Mouse (Mus musculus): ENCODE measurements around the gene Rrm1.
"Not testable (repeated sequence)": the region's sequence is repeated elsewhere in the genome, so short reads cannot be mapped to it uniquely, and the experiment has no call there.

Gene Rrm1

DNA sequence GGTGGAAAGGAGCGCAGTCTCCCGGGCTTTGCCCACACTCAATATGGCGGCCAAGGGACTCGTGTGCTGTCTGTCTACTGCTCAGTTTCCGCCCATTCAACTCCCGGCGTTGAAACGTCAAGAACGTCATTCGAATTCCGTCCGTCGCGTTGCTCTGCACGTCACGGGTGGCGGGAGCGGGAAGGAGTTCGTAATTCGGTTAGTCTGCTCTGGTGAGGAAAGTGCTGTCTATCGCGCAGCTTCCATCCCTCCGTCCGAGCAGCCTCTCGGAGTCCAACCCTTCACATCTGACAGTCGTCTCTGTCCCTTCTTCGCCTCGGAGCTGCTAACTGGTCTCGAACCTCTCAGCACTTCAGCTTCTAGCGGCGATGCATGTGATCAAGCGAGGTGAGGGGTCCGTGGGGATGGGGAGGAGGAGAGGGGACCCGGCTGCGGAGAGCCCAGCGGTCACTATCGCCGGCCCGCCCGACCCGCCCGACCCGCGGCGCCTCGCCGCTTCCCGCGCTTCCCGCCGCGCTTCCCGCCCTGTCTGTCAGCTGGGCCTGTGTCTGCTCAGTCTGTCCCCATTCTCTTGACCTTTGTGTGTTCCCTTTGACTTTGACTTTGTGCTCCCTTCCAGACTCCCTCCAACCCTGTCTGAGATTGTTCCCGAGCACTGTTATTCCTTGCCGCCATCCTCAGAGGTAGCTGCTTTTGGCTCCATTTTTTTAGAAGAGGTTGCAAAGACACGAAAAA, at the start of gene Rrm1:
Gene Rrm1, plus strand, starts transcription at position 39 of the 735 bp plus-strand sequence.
- in situ Hi-C loops (cut with MboI): no loop called here

- in situ Hi-C loops (cut with MboI): no loop called here
Measured at GRCm38 (mm10) chr7:102393898-102394297, 47.6 kb upstream of the Rrm1 start.

DNA sequence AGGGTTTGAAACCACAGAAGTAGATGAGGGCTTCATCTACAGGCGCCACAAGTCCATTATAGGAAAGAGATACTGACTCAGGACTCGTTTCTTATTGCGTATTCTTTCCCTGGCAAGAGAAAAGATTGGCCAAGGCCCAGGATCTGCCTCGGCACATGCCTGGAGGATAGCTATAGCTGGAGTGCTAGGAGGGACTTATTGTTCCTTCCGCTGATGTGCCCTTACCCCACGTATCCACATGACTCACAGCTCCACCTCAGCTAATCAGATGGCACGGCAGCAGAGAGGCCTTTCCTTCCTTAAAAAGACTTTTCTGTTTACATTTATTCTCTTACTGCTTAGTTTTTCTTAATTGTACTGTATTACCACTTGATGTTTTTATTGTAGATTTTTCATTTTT, 45.6 kb upstream of the Rrm1 start:
- in situ Hi-C loops (cut with MboI): no loop called here

DNA sequence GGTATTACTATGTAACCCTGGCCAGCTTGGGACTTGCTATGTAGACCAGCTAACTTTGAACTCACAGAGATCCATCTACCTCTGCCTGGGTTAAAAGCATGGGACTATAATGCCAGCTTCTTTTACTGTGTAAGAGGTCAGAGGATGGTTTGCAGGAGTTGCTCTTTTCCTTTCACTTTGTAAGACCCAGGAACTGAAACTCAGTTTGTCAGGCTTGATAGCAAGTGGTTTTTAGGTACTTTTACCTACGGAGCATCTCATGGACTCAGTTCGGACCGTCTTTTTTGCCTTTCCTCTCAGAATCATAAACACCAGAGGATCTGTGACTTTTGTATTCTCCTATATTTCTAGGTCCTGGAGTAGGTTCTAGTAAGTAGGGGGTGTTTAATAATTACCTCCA, 45.2 kb upstream of the Rrm1 start:
- in situ Hi-C loops (cut with MboI): no loop called here

GRCm38 (mm10) chr7:102399180-102399731, 42.2 kb upstream of the Rrm1 start:
- in situ Hi-C loops (cut with MboI): no loop called here

DNA sequence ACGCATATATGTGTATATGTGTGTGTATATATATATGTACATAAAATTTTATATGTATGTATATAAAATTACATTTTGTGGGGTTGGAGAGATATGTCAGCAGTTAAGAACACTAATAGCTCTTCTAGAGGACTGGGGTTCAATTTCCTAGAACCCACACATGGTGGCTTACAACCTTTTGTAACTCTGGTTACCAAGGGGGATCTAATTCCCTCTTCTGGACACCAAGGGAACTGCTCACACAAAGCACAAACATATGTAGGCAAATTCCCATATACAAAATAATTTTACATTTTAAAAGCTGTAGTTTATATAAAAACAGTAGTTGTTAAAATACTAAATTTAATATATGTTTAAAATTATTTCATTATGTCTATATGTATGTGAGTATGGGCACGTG, 37.4 kb upstream of the Rrm1 start:
- in situ Hi-C loops (cut with MboI): no loop called here

DNA sequence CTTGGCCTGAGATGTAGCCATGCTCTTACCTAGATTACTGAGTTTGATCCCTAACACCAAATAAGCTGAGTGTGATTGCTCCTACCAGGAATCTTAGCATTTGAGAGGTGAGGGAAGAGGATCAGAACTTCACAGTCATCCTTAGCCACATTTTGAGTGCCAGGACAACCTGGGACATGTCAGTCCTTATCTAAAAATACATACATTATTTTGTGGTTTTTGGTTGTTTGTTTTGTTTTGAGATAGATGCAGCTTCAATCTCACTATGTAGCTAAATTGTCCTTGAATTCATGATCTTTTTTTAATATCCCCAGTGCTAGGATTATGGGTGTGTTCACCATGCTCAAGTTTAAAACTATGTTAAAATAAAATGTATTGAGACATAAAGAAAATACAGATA, 34.1 kb upstream of the Rrm1 start:
- in situ Hi-C loops (cut with MboI): no loop called here

DNA sequence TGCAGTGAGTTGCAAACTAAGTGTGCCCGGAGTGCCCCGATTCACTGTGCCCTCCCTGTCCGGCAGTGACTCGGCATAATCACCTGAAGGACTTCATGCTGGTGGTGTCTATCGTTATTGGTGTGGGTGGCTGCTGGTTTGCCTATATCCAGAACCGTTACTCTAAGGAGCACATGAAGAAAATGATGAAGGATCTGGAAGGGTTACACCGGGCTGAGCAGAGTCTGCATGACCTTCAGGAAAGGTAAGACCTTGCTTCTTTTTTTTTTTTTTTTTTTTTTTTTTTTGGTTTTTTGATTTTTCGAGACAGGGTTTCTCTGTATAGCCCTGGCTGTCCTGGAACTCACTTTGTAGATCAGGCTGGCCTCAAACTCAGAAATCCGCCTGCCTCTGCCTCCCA, 26.2 kb upstream of the Rrm1 start:
- in situ Hi-C loops (cut with MboI): not testable (repeated sequence)

GRCm38 (mm10) chr7:102415841-102416240, 25.7 kb upstream of the Rrm1 start:
- in situ Hi-C loops (cut with MboI): no loop called here

DNA sequence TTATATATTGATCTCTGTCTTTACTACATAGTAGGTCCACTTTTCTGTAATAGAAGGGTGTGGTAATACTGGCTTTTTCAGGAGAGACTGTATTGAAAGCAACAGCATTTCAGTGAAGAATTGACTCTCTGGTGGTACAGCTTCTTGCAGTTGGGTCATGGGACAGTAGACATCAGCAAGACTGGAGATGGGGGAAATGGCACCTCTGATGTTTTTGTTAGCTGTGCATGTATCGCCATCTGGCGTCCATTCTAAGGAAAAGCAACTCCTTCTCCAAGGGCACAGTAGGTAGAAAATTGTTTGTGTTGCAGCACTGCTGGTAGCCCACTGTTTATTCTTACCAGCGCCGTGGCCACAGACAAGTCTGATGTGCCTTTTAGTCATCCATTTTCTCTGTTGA, 24.1 kb upstream of the Rrm1 start:
- in situ Hi-C loops (cut with MboI): no loop called here

- in situ Hi-C loops (cut with MboI): no loop called here
Measured at GRCm38 (mm10) chr7:102422036-102422435, 19.5 kb upstream of the Rrm1 start.

GRCm38 (mm10) chr7:102425933-102426685, 15.4 kb upstream of the Rrm1 start:
- in situ Hi-C loops (cut with MboI): no loop called here

DNA sequence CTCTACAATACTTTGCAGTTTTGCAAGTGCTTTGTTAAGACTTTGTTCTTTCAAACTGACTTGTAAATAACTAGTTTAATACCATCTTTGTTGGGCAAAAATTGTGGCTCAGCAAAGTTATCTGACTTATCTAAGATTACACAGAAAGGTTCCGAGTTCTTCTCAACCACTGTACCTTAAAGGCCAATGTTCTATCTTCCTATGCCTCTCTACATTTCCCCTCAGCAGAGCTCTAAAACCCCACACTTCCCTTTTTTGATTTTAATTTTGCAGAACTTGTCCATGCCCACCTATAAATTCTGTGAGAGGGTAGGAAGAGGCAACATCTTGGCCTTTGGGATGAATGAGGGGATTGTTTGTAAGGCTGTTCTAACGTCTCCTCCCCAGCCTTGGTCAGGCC, 7.2 kb upstream of the Rrm1 start:
- in situ Hi-C loops (cut with MboI): no loop called here

- in situ Hi-C loops (cut with MboI): no loop called here
Measured at GRCm38 (mm10) chr7:102440822-102441656, 456 bp upstream of the Rrm1 start.

DNA sequence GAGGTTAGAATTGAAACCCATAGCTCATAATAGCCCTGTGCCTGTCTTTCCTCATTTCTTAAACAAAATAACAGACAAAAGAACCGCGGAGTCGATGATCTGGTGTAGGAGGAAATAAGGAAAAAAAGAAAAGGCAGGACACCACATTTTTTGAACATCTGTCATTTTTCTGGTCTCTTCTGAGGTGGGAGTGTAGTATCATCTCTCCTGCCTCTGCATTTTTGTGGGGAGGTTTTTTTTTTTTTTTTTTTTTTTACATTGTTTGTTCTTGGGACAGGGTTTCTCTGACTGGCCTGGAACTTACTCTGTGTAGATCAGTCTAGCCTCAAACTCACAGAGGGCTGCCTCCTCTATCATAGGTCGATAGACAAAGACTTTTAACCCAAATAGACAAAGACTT, 937 bp downstream of the Rrm1 start:
- in situ Hi-C loops (cut with MboI): no loop called here

- in situ Hi-C loops (cut with MboI): no loop called here
Measured at GRCm38 (mm10) chr7:102444301-102444700, 2.8 kb downstream of the Rrm1 start.

- in situ Hi-C loops (cut with MboI): no loop called here
Measured at GRCm38 (mm10) chr7:102446438-102446837, 4.9 kb downstream of the Rrm1 start.

DNA sequence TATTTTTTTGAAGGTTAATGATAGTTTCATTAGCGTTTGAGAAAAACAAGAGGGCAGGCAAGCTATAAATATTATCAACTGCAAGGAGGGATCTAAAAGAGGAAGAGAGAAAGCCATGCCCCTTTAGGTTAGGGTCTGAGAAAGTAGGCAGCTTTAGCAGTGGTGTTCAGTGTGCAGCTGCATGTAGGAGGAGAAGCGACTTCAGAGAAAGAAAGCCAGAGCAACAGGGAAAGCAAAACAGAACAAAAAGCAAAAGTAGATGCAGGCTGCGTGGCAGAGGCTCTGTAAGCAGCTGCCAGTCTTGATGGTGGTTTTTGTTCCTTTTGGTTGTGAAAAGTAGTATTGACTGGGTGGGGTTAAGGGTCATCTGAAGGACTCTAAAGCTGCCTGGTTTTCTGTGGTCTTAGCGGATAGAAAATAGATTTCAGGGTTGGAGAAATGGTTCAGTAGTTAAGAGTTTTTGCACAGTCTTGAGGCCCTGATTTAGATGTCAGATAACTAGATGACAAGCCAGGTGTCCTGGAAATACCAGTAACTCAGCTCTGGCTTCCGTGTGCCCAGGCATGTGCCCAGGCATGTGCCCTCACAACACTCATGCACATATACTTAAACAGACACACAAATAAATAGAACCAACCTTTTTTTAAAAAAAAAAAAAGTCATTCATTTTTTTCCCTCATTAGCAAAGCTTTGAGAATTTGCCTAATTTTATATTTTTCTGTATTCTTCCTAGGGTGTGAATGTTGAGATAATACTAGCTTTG, 17.3 kb downstream of the Rrm1 start:
- in situ Hi-C loops (cut with MboI): no loop called here

GRCm38 (mm10) chr7:102467566-102467965, 26.1 kb downstream of the Rrm1 start:
- in situ Hi-C loops (cut with MboI): no loop called here

GRCm38 (mm10) chr7:102472675-102473074, 31.2 kb downstream of the Rrm1 start:
- in situ Hi-C loops (cut with MboI): no loop called here

DNA sequence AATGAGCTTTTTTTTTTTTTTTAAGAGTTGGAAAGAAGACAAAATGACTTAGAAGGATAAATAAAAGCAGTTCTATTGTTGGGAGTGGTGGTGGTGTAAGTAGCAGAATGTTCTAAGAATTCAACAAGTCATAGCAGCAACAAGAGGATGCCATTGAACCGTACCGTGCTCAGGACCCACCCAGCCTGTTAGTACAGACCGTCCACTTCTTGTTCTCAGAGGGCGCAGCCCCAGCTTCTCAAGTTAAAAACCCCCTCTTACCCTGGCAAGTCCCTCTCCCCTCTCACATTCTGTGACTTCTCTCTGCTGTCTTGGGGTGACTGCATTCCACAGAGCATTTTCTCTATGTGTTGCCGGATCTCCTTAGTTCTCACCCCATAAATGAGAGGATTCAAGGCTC, 35.1 kb downstream of the Rrm1 start:
- in situ Hi-C loops (cut with MboI): no loop called here

DNA sequence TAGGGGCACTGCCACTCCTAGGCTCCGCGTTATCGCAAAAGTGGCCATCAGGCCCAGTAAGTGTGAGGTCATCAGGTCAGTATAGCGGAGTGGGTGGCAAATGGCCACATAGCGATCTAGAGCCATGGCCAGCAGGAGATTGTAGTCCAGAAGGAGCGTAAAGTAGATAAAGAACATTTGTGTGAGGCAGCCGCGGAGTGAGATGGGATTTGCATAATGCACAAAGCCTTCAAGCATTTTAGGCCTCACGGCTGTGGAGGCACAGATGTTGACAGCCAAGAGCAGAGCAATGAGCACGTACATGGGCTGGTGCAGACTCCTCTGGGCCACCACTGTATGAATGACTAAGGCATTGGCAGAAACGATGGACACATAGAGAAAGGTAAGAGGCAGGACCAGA, 35.9 kb downstream of the Rrm1 start:
- in situ Hi-C loops (cut with MboI): no loop called here
